Mouse (Mus musculus): ENCODE measurements at regions not wholly inside any gene's neighbourhood (a gene's known extent, or its start where the extent isn't known, plus 50 kb on each side); places are given as distances from the start of the nearest gene placed in this dataset.
"Not testable (repeated sequence)": the region's sequence is repeated elsewhere in the genome, so short reads cannot be mapped to it uniquely, and the experiment has no call there.

DNA sequence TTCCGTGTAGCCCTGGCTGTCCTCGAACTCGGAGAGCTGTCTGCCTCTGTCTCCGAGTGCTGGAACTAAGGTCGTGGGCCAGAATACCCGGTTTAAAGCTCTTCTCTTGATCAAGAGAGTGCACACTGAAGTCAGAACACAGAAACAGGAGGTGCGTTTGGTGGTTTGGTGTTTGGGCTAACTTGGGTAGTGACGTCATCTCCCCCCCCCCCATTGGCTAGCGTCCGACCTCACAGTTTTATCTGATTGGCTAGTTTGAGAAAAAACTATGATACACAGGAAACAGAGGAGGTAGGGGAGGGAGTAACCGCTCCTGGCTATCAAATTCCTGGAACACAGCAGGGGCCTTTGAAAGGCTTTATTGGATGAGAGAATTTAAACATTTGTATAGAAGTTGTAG, 60.2 kb upstream of the Pim1 start:
- 87% methylated on average over 11 of the region's 11 CpGs for whole genome bisulfite sequencing
- no peak overlapping the region for H3K4me2 ChIP-seq (ENCODE audit: low read length)
- H3K27me3 ChIP-seq (ENCODE audit: control insufficient read depth, insufficient read depth, low read depth, low read length), result no peaks in the 10 kb centered on the region
- no peak overlapping the region for H3K9ac ChIP-seq (ENCODE audit: low read depth, low read length)
- H3K9me3 ChIP-seq (replicated peaks; ENCODE audit: control insufficient read depth, low read length, poor library complexity, severe bottlenecking), result no peaks in the 10 kb centered on the region
- H3K36me3 ChIP-seq (ENCODE audit: control insufficient read depth, insufficient read depth, low read length), result no peaks in the 10 kb centered on the region
- no peak overlapping the region for H3K4me3 ChIP-seq (ENCODE audit: low read depth, low read length)
- ATAC-seq, result no peak
- no peaks in the 10 kb centered on the region for H3K4me1 ChIP-seq (ENCODE audit: control insufficient read depth, insufficient read depth, low read length)
- no peak overlapping the region for H3K27ac ChIP-seq (ENCODE audit: low read length)

DNA sequence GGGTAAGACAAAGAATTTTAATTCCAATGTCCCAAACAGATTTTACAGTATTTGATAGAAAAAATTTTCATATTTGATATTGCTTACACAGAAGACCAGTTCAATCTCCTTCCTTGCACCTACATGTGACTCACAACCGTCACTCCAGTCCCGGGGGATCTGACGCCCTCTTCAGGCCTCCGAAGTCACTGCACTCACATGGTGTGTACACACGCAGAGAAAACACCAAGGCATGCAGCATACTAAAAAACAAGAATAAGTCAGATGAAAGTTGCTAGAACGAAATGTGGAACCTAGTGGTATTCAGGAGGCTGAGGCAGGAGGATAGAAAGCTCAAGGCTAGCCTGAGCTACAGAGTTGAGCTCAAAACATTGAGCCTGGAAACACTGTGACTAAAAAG, 59.7 kb upstream of the Pim1 start:
- no peak overlapping the region for H3K4me2 ChIP-seq (ENCODE audit: low read length)
- no peak for ATAC-seq
- no peaks in the 10 kb centered on the region for H3K4me1 ChIP-seq (ENCODE audit: control insufficient read depth, insufficient read depth, low read length)
- no peaks in the 10 kb centered on the region for H3K36me3 ChIP-seq (ENCODE audit: control insufficient read depth, insufficient read depth, low read length)
- H3K9me3 ChIP-seq (replicated peaks; ENCODE audit: control insufficient read depth, low read length, poor library complexity, severe bottlenecking), result no peaks in the 10 kb centered on the region
- no peak overlapping the region for H3K9ac ChIP-seq (ENCODE audit: low read depth, low read length)
- no peak overlapping the region for H3K27ac ChIP-seq (ENCODE audit: low read length)
- 97% methylated on average over 6 of the region's 6 CpGs for WGBS
- no peaks in the 10 kb centered on the region for H3K27me3 ChIP-seq (ENCODE audit: control insufficient read depth, insufficient read depth, low read depth, low read length)
- no peak overlapping the region for H3K4me3 ChIP-seq (ENCODE audit: low read depth, low read length)

GRCm38 (mm10) chr17:29431553-29432297, 58.8 kb upstream of the Pim1 start:
- WGBS, result 62% methylated on average over 8 of the region's 8 CpGs
- Histone ChIP-seq H3K27me3 (ENCODE audit: control insufficient read depth, insufficient read depth, low read depth, low read length) (no peaks in the 10 kb centered on the region), H3K4me3 (ENCODE audit: low read depth, low read length) (no peak overlapping the region), H3K27ac (ENCODE audit: low read length) (no peak overlapping the region), H3K4me1 (ENCODE audit: control insufficient read depth, insufficient read depth, low read length) (peaks cover 2% of the 10 kb centered on the region; the same call in 1 of the 2 replicates), H3K9me3 (replicated peaks; ENCODE audit: control insufficient read depth, low read length, poor library complexity, severe bottlenecking) (no peaks in the 10 kb centered on the region), H3K4me2 (ENCODE audit: low read length) (no peak overlapping the region), H3K36me3 (ENCODE audit: control insufficient read depth, insufficient read depth, low read length) (no peaks in the 10 kb centered on the region), H3K9ac (ENCODE audit: low read depth, low read length) (no peak overlapping the region)
- ATAC-seq, result no peak

DNA sequence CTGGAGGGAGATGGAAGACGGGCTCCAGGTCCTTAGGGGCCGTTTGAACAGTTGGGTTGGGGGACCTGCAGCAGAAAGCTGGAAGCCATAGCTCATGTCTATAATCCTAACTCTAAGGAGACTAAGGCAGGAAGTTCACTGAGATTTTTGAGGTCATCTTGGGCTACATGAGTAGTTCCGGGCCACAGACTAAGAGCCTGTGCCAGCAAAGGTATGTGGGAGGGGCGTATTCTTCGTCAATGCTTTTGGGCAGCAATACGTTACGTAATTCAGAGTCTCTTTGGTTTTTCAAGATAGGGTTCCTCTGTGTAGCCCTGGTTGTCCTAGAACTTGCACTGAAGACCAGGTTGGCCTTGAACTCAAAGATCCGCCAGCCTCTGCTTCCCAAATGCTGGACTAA, 57.9 kb upstream of the Pim1 start:
- 98% methylated on average over 8 of the region's 8 CpGs for WGBS
- no peak for ATAC-seq

DNA sequence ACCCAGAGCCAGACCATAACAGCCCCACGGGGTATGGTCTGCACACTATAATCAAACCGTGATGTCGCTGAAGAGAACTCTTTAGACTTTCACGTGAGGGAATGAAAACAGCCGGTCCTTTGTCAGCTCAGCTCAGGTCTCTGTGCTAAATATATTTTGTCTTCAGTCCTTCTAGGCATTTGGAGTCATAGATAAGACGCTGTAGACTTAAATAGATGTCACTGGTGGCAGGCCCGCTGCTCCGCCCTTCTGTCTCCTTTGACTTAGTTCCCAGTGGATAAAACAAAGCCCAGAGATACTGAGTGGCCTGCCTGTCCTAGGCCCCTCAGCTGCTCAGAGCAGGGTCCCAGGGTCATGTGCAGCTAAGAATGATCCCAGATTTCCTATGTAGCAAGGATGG, 57.2 kb upstream of the Pim1 start:
- H3K9ac ChIP-seq (ENCODE audit: low read depth, low read length), result no peak overlapping the region
- WGBS, result 86% methylated on average over 8 of the region's 8 CpGs
- ATAC-seq, result no peak
- H3K36me3 ChIP-seq (ENCODE audit: control insufficient read depth, insufficient read depth, low read length), result no peaks in the 10 kb centered on the region
- no peak overlapping the region for H3K27ac ChIP-seq (ENCODE audit: low read length)
- peaks cover 13% of the 10 kb centered on the region for H3K4me1 ChIP-seq (ENCODE audit: control insufficient read depth, insufficient read depth, low read length)
- H3K9me3 ChIP-seq (replicated peaks; ENCODE audit: control insufficient read depth, low read length, poor library complexity, severe bottlenecking), result no peaks in the 10 kb centered on the region
- H3K4me3 ChIP-seq (ENCODE audit: low read depth, low read length), result no peak overlapping the region
- H3K4me2 ChIP-seq (ENCODE audit: low read length), result no peak overlapping the region
- H3K27me3 ChIP-seq (ENCODE audit: control insufficient read depth, insufficient read depth, low read depth, low read length), result no peaks in the 10 kb centered on the region

More for the DNA sequence above, 57.9 kb upstream of the Pim1 start:
- Histone ChIP-seq H3K27me3 (ENCODE audit: control insufficient read depth, insufficient read depth, low read depth, low read length) (no peaks in the 10 kb centered on the region), H3K4me3 (ENCODE audit: low read depth, low read length) (no peak overlapping the region), H3K9ac (ENCODE audit: low read depth, low read length) (no peak overlapping the region), H3K4me2 (ENCODE audit: low read length) (no peak overlapping the region), H3K36me3 (ENCODE audit: control insufficient read depth, insufficient read depth, low read length) (no peaks in the 10 kb centered on the region), H3K27ac (ENCODE audit: low read length) (no peak overlapping the region), H3K9me3 (replicated peaks; ENCODE audit: control insufficient read depth, low read length, poor library complexity, severe bottlenecking) (no peaks in the 10 kb centered on the region), H3K4me1 (ENCODE audit: control insufficient read depth, insufficient read depth, low read length) (peaks cover 10% of the 10 kb centered on the region)

DNA sequence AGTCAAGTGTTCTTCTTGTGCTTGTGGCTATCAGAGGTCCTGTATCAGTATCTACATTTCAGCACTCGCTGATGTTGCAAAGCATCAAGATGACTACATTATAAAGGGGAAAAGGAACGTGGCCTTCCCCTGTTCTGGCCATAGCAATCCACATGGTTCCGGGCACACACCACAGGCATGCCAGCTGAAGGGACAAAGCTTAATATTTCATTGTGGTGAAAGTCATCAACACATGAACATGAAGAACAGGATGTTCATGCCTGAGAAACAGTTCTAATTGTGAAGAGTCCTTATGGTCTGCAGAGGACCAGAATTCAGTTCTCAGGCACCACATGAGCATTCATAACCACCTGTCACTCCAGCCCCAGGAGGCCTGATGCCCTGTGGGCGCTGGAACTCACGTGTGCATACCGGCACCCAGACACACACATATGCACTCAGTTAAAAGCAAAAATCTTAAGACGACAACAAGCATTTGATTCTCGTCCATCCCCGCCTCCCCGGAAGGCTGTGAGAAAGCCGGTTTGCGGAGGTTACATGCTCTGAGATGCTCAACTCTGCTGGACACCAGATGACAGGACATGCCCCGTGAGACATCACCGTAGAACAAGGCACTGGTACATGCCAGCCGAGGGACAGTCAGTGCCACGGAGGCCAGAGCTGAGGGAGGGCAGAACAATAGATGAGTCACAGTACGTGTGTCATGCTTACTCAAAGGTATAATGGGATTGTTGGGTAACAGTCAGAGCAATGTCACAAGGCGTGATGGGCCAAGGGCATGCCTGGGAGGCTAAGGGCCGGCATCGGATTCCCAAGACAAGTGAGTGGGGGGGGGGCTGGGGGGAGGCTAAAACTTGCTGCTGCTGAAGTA, 56.2 kb upstream of the Pim1 start:
- no peak overlapping the region for H3K9ac ChIP-seq (ENCODE audit: low read depth, low read length)
- WGBS, result 67% methylated on average over 20 of the region's 20 CpGs
- H3K4me1 ChIP-seq (ENCODE audit: control insufficient read depth, insufficient read depth, low read length), result peaks cover 14% of the 10 kb centered on the region
- no peak for ATAC-seq
- H3K27me3 ChIP-seq (ENCODE audit: control insufficient read depth, insufficient read depth, low read depth, low read length), result no peaks in the 10 kb centered on the region
- H3K4me2 ChIP-seq (ENCODE audit: low read length), result no peak overlapping the region
- no peak overlapping the region for H3K4me3 ChIP-seq (ENCODE audit: low read depth, low read length)
- H3K36me3 ChIP-seq (ENCODE audit: control insufficient read depth, insufficient read depth, low read length), result no peaks in the 10 kb centered on the region
- H3K9me3 ChIP-seq (replicated peaks; ENCODE audit: control insufficient read depth, low read length, poor library complexity, severe bottlenecking), result no peaks in the 10 kb centered on the region
- H3K27ac ChIP-seq (ENCODE audit: low read length), result no peak overlapping the region

DNA sequence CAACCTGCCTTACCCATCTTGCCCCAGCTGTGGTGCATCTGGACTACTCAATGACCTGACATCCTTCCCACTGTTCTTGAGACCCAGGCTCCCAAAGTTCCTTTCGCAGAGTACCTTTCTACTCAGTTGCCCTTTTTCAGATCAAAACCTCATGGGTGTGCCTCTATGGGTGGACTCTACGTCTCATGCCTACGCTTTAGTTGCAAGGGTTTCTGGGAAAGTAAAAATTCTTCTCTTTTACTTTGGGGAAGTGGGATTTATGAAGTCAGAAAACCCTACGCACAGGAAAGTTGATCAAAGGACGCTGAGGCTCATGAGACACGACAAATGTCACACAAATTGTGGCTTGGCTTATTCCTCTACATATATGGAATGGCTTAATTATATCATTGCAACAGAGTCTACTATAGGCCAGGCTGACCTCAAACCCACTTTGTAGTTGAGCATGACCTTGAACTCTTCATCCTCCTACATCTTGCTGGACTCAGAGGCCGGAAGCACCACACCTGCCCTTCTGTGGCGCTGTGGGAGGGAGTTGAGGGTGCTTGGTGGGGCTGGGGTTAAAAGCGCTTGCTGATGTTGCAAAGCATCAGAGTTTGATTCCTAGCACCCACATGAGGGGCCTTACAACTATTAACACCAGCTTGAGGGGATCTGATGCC, 55.1 kb upstream of the Pim1 start:
- no peak for ATAC-seq
- no peaks in the 10 kb centered on the region for H3K36me3 ChIP-seq (ENCODE audit: control insufficient read depth, insufficient read depth, low read length)
- no peak overlapping the region for H3K4me3 ChIP-seq (ENCODE audit: low read depth, low read length)
- WGBS, result 93% methylated on average over 9 of the region's 9 CpGs
- no peak overlapping the region for H3K4me2 ChIP-seq (ENCODE audit: low read length)
- H3K27me3 ChIP-seq (ENCODE audit: control insufficient read depth, insufficient read depth, low read depth, low read length), result no peaks in the 10 kb centered on the region
- H3K4me1 ChIP-seq (ENCODE audit: control insufficient read depth, insufficient read depth, low read length), result peaks cover 14% of the 10 kb centered on the region
- H3K9ac ChIP-seq (ENCODE audit: low read depth, low read length), result no peak overlapping the region
- no peaks in the 10 kb centered on the region for H3K9me3 ChIP-seq (replicated peaks; ENCODE audit: control insufficient read depth, low read length, poor library complexity, severe bottlenecking)
- no peak overlapping the region for H3K27ac ChIP-seq (ENCODE audit: low read length)

DNA sequence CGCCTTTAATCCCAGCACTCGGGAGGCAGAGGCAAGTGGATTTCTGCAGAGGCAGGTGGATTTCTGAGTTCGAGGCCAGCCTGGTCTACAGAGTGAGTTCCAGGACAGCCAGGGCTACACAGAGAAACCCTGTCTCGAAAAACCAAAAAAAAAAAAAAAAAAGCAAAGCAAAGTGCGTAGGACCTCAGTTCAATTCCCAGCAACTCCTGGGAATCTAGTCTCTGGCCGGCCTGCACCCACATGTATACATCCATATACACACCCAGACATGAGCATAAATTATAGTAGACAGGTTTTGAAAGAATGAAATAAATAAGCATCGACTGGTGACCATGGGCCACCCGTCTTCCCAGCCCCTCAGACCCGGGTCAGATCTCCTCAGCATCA, 54.1 kb upstream of the Pim1 start:
- peaks cover 14% of the 10 kb centered on the region for H3K4me1 ChIP-seq (ENCODE audit: control insufficient read depth, insufficient read depth, low read length)
- H3K36me3 ChIP-seq (ENCODE audit: control insufficient read depth, insufficient read depth, low read length); ATAC-seq; H3K27me3 ChIP-seq (ENCODE audit: control insufficient read depth, insufficient read depth, low read depth, low read length); H3K9me3 ChIP-seq (replicated peaks; ENCODE audit: control insufficient read depth, low read length, poor library complexity, severe bottlenecking): not testable (repeated sequence)
- H3K27ac ChIP-seq (ENCODE audit: low read length), result peak overlapping the region; percentile 85
- H3K4me2 ChIP-seq (ENCODE audit: low read length), result peak overlapping the region; percentile 71
- WGBS, result 63% methylated on average over 9 of the region's 9 CpGs
- peak overlapping the region; percentile 70 for H3K9ac ChIP-seq (ENCODE audit: low read depth, low read length)
- peak overlapping the region; percentile 40 for H3K4me3 ChIP-seq (ENCODE audit: low read depth, low read length)
